Mouse (Mus musculus) forebrain, embryonic 11.5 days (tissue): ENCODE data around the gene Hoxa11. TPM values are rescaled to one million over a fixed set of nuclear protein-coding genes. Genes with fewer than 3 reads are reported as not detected.

Experiments
- ATAC-seq: fragments of 200-750 bp; cut with Nextera tagmentation; replicated peaks from 2 replicates; pipeline ENCODE4 v1.8.0; 2017; ENCODE audit warnings: moderate TSS enrichment; ENCODE audit not compliant: low FRiP score
- DNase-seq: peaks from one replicate; pipeline ENCODE4 v3.0.0-alpha.2; 2017; ENCODE audit warnings: low spot score
- H3K27ac ChIP-seq: fragments of 300-500 bp; sonication (generic); 2 replicates; pipeline ENCODE4 v1.5.1; 2014; ENCODE audit warnings: low read depth, low read length
- H3K27me3 ChIP-seq: fragments of 300-500 bp; sonication (generic); 2 replicates; pipeline ENCODE4 v1.6.1; 2014; ENCODE audit warnings: mild to moderate bottlenecking, low read length, mixed read lengths; ENCODE audit not compliant: control insufficient read depth, insufficient read depth
- H3K36me3 ChIP-seq: fragments of 300-500 bp; sonication (generic); 2 replicates; pipeline ENCODE4 v1.6.1; 2014; ENCODE audit warnings: mild to moderate bottlenecking, low read length, moderate library complexity, mixed read lengths; ENCODE audit not compliant: control insufficient read depth, insufficient read depth
- H3K4me1 ChIP-seq: fragments of 300-500 bp; sonication (generic); replicated peaks from 2 replicates; pipeline ENCODE4 v1.6.1; 2014; ENCODE audit warnings: low read length, mixed read lengths; ENCODE audit not compliant: control insufficient read depth, insufficient read depth
- H3K4me2 ChIP-seq: fragments of 300-500 bp; sonication (generic); 2 replicates; pipeline ENCODE4 v1.6.1; 2014; ENCODE audit warnings: low read depth, mild to moderate bottlenecking, low read length, moderate library complexity, mixed read lengths; ENCODE audit not compliant: severe bottlenecking
- H3K4me3 ChIP-seq: fragments of 300-500 bp; sonication (generic); 2 replicates; pipeline ENCODE4 v1.5.1; 2014; ENCODE audit warnings: low read depth, low read length
- H3K9ac ChIP-seq: fragments of 300-500 bp; sonication (generic); 2 replicates; pipeline ENCODE4 v1.6.1; 2014; ENCODE audit warnings: low read length
- H3K9me3 ChIP-seq: fragments of 300-500 bp; sonication (generic); 2 replicates; pipeline ENCODE4 v1.6.1; 2016; ENCODE audit warnings: low read length, mixed read lengths; ENCODE audit not compliant: control insufficient read depth
- WGBS: fragments of 180-500 bp; shearing (Covaris S2); extraction: QIAGEN DNeasy Blood & Tissue Kit; methylation state at CpG from one replicate; pipeline ENCODE4 v1.1.7; 2014; 5-methylcytosine and 5-hydroxymethylcytosine counted together
- polyA plus RNA-seq: library from polyadenylated mRNA; unstranded; fragments of >200 nt; fragmentation: Nextera tagmentation; extraction: Ambion mirVana; gene quantifications from 2 replicates; pipeline ENCODE4 v1.2.1, GENCODE M21; 2014

The Hoxa11 gene
- polyA plus RNA-seq, 1 experiment from 2014 or later = not detected

DNA sequence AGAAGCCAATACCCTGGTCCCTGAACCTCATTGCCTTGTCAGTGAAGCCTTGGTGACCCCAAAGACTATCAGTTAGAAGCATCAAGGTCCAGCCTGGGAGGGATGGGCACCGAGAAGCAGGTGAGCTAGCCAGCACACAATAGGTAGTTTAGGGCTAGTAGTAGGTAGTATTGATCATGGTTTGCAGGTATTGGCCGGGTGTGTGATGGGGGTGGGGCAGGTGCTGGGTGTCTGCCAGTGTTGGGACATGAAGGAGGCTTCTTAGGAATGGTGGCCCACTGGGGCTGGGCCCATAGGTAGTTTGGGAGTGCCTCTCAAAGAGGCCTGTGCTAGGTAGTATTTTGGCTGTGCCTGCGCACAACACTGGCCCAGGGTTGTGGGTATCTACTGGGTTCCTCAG is 30.5 kb downstream of the Hoxa11 start:
- H3K4me3 ChIP-seq = no peak overlapping the region
- ATAC-seq = no peak

DNA sequence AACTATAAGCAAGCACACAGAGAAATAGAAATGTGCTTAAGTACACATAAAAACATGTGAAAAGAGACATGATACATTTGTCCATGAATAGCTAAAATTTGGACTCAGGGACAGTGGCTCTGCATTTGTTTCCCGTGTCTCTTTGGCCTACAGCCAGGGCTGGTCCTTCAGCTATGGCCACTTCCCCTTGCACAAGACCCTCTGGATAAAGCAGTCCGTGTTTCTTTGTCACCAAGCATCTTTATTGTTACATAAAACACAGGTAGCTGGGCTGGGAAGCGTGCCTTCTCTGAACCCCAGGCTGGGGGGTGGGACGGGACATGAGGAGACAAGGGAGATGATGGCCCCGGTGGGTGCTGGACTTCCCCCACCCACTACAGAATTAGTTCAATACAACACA is 31.3 kb downstream of the Hoxa11 start:
- H3K4me3 ChIP-seq = no peak overlapping the region
- H3K4me1 ChIP-seq = peaks cover 6% of the 10 kb centered on the region; the same call in 1 of the 2 replicates
- no peak overlapping the region for H3K9ac ChIP-seq
- peaks cover 99% of the 10 kb centered on the region for H3K27me3 ChIP-seq
- H3K27ac ChIP-seq = no peak overlapping the region
- H3K9me3 ChIP-seq = no peaks in the 10 kb centered on the region
- ATAC-seq (no peak), DNase-seq (peak; percentile 49)
- H3K4me2 ChIP-seq = no peak overlapping the region
- WGBS = 9% methylated on average over 5 of the region's 5 CpGs
- H3K36me3 ChIP-seq = no peaks in the 10 kb centered on the region

More for the DNA sequence above, 30.5 kb downstream of the Hoxa11 start:
- peaks cover 99% of the 10 kb centered on the region for H3K27me3 ChIP-seq
- H3K9me3 ChIP-seq = no peaks in the 10 kb centered on the region
- H3K4me2 ChIP-seq = no peak overlapping the region
- no peak overlapping the region for H3K27ac ChIP-seq
- no peaks in the 10 kb centered on the region for H3K36me3 ChIP-seq
- DNase-seq = peak; percentile 51
- H3K9ac ChIP-seq = no peak overlapping the region
- 12% methylated on average over 3 of the region's 3 CpGs for WGBS
- peaks cover 6% of the 10 kb centered on the region; the same call in 1 of the 2 replicates for H3K4me1 ChIP-seq

DNA sequence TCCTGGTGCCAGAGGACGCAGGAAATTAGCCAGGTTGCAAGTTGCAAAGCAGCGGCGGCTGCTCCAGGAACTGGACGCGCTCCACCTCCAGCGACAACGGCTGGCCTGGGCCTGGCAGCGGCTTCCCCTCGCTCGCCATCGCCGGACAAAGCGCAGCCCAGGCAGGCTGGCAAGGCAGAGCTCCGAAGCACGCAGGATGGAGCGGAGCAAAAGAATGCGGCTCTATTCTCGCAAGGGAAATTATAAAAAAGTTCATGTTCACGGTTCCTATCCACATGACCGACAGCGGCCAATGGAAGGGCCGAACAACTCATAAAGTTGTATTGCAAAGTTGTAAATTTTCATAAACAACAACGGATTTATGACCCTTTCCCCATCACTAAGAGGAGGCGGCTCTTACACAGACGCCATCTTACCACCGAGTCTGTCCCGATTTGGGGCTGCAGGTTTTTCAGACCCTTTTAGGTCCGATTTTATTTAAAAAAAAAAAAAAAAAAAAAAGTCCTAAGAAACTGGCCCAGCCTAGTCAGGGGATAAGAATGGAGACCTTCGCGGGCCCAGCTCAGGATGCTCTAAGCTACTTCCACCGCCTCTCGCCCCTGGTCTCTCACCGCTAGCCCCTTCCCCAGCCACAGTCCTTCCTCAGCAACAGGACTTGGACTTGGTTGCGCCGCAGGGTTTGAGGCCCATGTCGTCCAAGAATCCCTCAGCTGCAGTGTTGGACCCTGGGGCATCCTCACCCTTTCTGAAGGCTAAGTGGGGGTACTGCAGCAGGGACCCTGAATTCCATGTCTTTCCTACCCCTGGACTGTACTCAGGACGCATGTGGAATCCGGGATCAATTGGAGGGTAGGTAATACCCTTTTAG is 32.3 kb downstream of the Hoxa11 start, which contains the start of the genes Hoxa3 and Gm28308:
Hoxa3 (minus strand) TSS at position 218 of the 868 bp plus-strand sequence.
Gm28308 (minus strand) TSS at position 221 of the 868 bp plus-strand sequence.
- no peaks in the 10 kb centered on the region for H3K36me3 ChIP-seq
- H3K4me3 ChIP-seq = no peak within 1 kb of the TSS
- H3K9me3 ChIP-seq = no peaks in the 10 kb centered on the region
- 3% methylated on average over 38 of the region's 38 CpGs for WGBS
- H3K4me1 ChIP-seq = peaks cover 11% of the 10 kb centered on the region
- H3K4me2 ChIP-seq = no peak within 1 kb of the TSS
- no peak for ATAC-seq
- peaks cover 99% of the 10 kb centered on the region for H3K27me3 ChIP-seq
- DNase-seq = peak; percentile 62
- no peak within 1 kb of the TSS for H3K27ac ChIP-seq
- H3K9ac ChIP-seq = no peak within 1 kb of the TSS

DNA sequence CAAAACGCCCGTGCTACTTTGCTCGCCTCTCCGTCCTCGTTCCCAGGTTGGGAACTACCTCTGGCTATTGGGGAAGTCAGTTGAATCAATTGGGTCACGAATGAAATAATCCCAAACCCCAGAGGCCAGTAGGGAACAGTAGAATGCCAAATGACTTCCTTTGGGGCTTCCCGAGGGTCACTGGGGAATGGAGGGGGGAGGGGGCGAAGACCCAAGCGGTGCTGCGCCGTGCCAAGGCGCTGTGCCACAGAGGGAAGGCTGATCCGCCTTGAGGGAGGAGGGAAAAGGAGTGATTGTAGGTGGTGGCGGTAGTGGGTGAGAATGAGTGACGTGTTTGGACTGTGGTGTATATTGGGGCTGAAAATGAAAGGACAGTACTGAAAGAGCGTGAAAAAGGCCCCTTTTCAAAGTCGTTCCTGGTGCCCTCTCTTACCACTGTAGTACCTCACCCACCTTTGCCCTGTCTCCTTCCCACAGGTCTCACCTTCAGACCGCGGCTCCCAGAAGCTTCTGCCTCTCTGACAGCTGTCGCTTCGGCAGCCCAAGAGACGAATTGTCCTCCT is 33.0 kb downstream of the Hoxa11 start:
- Histone ChIP-seq H3K27me3 (peaks cover 99% of the 10 kb centered on the region), H3K27ac (no peak overlapping the region), H3K4me3 (no peak overlapping the region), H3K9ac (no peak overlapping the region), H3K4me2 (no peak overlapping the region), H3K4me1 (peaks cover 11% of the 10 kb centered on the region), H3K9me3 (no peaks in the 10 kb centered on the region), H3K36me3 (no peaks in the 10 kb centered on the region)
- DNase-seq (peak; percentile 47), ATAC-seq (no peak)
- WGBS = under 1% methylated on average over 22 of the region's 22 CpGs

DNA sequence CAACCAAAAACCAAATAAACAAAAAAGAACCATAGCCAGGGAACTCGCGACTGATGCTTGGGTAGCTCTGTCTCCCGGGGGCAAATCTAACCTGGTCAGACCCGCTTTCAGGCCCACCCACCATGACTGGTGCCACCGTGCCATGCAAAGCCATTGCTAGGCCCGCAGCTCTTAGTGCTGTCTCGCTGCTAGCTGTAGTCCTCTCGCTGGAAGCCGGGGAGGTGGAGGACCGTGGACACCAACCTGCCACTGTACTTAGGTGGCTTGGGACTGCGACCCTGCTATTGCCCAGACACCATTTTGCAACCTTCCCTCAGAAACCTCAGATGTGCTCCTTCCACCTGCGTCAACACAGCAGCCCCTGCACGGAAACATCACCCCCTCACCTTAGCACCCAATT is 33.6 kb downstream of the Hoxa11 start:
- H3K9me3 ChIP-seq = no peaks in the 10 kb centered on the region
- peaks cover 99% of the 10 kb centered on the region for H3K27me3 ChIP-seq
- no peaks in the 10 kb centered on the region for H3K36me3 ChIP-seq
- H3K9ac ChIP-seq = no peak overlapping the region
- no peak overlapping the region for H3K4me2 ChIP-seq
- H3K27ac ChIP-seq = no peak overlapping the region
- ATAC-seq (no peak), DNase-seq (peak; percentile 58)
- no peak overlapping the region for H3K4me3 ChIP-seq
- peaks cover 6% of the 10 kb centered on the region for H3K4me1 ChIP-seq
- WGBS = 3% methylated on average over 13 of the region's 13 CpGs

DNA sequence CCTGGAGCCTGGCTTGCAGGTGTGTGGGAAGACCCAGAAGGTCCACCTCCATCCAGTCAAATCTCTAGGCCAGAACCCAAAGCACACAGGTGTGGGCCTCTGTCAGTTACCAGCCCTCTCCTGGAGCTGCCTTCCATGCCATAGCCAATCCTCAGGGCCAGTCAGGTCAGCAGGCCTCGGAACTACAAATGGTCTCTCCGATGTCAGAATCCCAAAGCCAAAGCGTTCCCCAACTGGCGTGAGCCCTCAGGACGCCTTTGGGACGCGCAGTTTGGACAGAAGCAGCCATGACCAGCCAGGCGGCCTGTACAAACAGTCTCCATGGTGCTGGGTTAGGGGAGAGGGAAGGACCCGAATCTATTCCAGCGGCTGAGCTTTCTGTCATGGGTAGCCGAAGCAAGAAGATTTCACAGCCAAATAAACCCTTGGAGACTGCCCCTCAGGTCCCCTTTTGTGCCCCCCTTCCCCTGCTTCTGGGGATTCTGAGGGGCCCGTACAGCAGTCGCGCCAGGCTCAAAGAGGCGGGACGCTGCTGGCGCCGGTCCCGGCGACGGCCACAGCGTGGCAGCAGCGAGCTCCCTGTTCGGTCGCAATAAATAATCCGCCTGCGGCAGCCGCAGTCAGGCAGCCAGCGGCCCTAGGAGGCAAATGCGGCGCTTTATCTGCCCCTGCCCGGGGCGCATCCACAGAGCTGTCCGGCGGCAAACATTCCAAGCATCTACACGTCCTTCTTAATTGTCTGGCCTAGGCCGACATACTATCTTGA is 34.3 kb downstream of the Hoxa11 start:
- peak; percentile 88 for DNase-seq
- Histone ChIP-seq H3K4me1 (peaks cover 5% of the 10 kb centered on the region; the same call in 1 of the 2 replicates), H3K27me3 (peaks cover 99% of the 10 kb centered on the region), H3K4me2 (no peak overlapping the region), H3K9ac (no peak overlapping the region), H3K27ac (no peak overlapping the region), H3K4me3 (no peak overlapping the region), H3K9me3 (no peaks in the 10 kb centered on the region), H3K36me3 (no peaks in the 10 kb centered on the region)
- ATAC-seq = no peak
- WGBS = under 1% methylated on average over 37 of the region's 37 CpGs

DNA sequence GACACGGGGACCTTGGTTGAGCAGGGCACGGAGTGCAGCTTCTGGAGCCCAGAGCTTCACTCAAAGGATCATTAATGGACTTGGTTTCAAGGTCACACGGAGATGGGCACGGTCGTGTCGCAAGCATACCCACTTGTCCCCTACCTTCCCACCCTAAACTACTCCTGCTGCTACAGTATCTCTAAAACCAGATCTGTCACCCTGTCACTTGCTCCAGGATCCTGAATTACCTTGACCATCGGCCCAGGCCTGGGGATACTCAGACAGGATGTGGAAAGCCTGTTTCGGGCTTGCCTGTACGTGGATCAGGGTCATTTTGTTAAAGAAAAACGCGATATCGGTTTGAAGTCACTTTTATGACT is 35.9 kb downstream of the Hoxa11 start:
- Histone ChIP-seq H3K36me3 (no peaks in the 10 kb centered on the region), H3K4me3 (no peak overlapping the region), H3K9ac (no peak overlapping the region), H3K27ac (no peak overlapping the region), H3K4me1 (peaks cover 5% of the 10 kb centered on the region; the same call in 1 of the 2 replicates), H3K9me3 (no peaks in the 10 kb centered on the region), H3K27me3 (peaks cover 99% of the 10 kb centered on the region), H3K4me2 (no peak overlapping the region)
- DNase-seq (no peak), ATAC-seq (no peak)
- WGBS = 5% methylated on average over 12 of the region's 12 CpGs

DNA sequence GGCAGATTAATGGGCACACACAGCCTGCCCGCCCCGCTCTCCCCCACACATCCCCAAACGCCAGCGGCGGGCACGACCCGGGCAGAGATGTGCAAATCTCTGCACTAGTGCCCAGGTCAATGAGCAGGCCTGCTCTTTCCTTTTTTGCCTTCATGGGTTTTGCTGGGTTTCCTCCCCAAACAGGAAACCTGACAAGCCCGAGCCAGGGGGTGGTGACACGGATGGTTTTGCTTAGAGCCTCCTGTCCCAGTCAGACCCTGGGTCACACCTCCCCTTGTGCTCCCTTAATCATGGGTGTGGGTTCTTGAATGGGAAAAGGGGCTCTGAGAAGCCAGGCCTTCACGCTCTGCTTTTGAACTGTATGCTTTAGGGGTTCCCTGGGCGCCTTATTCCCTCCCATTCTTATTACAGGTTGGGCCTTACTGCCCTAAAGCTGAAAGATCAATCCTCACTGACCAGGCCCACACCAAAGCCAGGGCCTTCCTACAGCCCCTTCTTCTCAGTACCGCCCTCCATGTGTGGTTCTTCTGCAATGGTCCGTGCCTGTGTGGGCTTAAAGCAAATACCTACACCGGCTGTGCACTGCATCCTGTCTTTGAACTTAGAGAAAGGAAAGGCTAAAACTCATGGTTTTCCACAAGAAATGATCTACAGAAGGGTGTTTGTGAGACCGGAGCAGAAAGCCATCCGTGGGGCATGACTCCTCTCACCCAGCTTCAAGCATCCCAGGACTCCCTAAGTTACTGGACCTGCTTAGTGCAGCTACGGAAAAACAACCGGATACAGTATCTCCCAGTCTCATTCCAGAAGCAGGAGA is 36.5 kb downstream of the Hoxa11 start:
- ATAC-seq (no peak), DNase-seq (peak; percentile 52)
- Histone ChIP-seq H3K36me3 (no peaks in the 10 kb centered on the region), H3K27me3 (peaks cover 99% of the 10 kb centered on the region), H3K4me2 (no peak overlapping the region), H3K4me1 (peaks cover 5% of the 10 kb centered on the region; the same call in 1 of the 2 replicates), H3K27ac (no peak overlapping the region), H3K4me3 (no peak overlapping the region), H3K9ac (no peak overlapping the region), H3K9me3 (no peaks in the 10 kb centered on the region)
- WGBS = 2% methylated on average over 18 of the region's 18 CpGs
